Mouse (Mus musculus): ENCODE measurements at regions not wholly inside any gene's neighbourhood (a gene's known extent, or its start where the extent isn't known, plus 50 kb on each side); places are given as distances from the start of the nearest gene placed in this dataset.

- H3K27me3 ChIP-seq (ENCODE audit: control insufficient read depth, insufficient read depth, low read length), result no peaks in the 10 kb centered on the region
- no peak overlapping the region for H3K4me3 ChIP-seq (ENCODE audit: low read depth, low read length)
- no peaks in the 10 kb centered on the region for H3K4me1 ChIP-seq (ENCODE audit: control insufficient read depth, insufficient read depth, low read length)
- no peaks in the 10 kb centered on the region for H3K36me3 ChIP-seq (ENCODE audit: control insufficient read depth, insufficient read depth, low read length)
- 90% methylated on average over 4 of the region's 4 CpGs for WGBS
- no peaks in the 10 kb centered on the region for H3K9me3 ChIP-seq (ENCODE audit: control insufficient read depth, low read length)
- no peak overlapping the region for H3K9ac ChIP-seq (ENCODE audit: low read length)
- DNase-seq (ENCODE audit: low spot score, missing footprints), result no peak
- no peak for ATAC-seq (ENCODE audit: low FRiP score)
- no peak overlapping the region for H3K4me2 ChIP-seq
- H3K27ac ChIP-seq (ENCODE audit: low read depth, low read length), result no peak overlapping the region
These were observed 68.7 kb upstream of the Pum3 start for GRCm38 (mm10) chr19:27498278-27498677.

- Histone ChIP-seq H3K4me3 (ENCODE audit: low read depth, low read length) (no peak overlapping the region), H3K36me3 (ENCODE audit: control insufficient read depth, insufficient read depth, low read length) (no peaks in the 10 kb centered on the region), H3K9ac (ENCODE audit: low read length) (no peak overlapping the region), H3K27me3 (ENCODE audit: control insufficient read depth, insufficient read depth, low read length) (no peaks in the 10 kb centered on the region), H3K4me2 (no peak overlapping the region), H3K4me1 (ENCODE audit: control insufficient read depth, insufficient read depth, low read length) (no peaks in the 10 kb centered on the region), H3K27ac (ENCODE audit: low read depth, low read length) (no peak overlapping the region), H3K9me3 (ENCODE audit: control insufficient read depth, low read length) (no peaks in the 10 kb centered on the region)
- 96% methylated on average over 8 of the region's 8 CpGs for WGBS
- DNase-seq (ENCODE audit: low spot score, missing footprints) (peak; percentile 10), ATAC-seq (ENCODE audit: low FRiP score) (no peak)
These were observed 62.8 kb upstream of the Pum3 start for GRCm38 (mm10) chr19:27492468-27492867.

GRCm38 (mm10) chr19:27491873-27492272, 62.2 kb upstream of the Pum3 start:
- no peak overlapping the region for H3K4me3 ChIP-seq (ENCODE audit: low read depth, low read length)
- 92% methylated on average over 5 of the region's 5 CpGs for WGBS
- H3K4me1 ChIP-seq (ENCODE audit: control insufficient read depth, insufficient read depth, low read length), result no peaks in the 10 kb centered on the region
- no peak overlapping the region for H3K4me2 ChIP-seq
- ATAC-seq (ENCODE audit: low FRiP score), result no peak
- no peak overlapping the region for H3K27ac ChIP-seq (ENCODE audit: low read depth, low read length)
- DNase-seq (ENCODE audit: low spot score, missing footprints), result peak; percentile 41
- no peaks in the 10 kb centered on the region for H3K27me3 ChIP-seq (ENCODE audit: control insufficient read depth, insufficient read depth, low read length)
- no peaks in the 10 kb centered on the region for H3K9me3 ChIP-seq (ENCODE audit: control insufficient read depth, low read length)
- no peak overlapping the region for H3K9ac ChIP-seq (ENCODE audit: low read length)
- H3K36me3 ChIP-seq (ENCODE audit: control insufficient read depth, insufficient read depth, low read length), result no peaks in the 10 kb centered on the region

GRCm38 (mm10) chr19:27489053-27489452, 59.4 kb upstream of the Pum3 start:
- Histone ChIP-seq H3K9ac (ENCODE audit: low read length) (no peak overlapping the region), H3K4me3 (ENCODE audit: low read depth, low read length) (no peak overlapping the region), H3K36me3 (ENCODE audit: control insufficient read depth, insufficient read depth, low read length) (no peaks in the 10 kb centered on the region), H3K9me3 (ENCODE audit: control insufficient read depth, low read length) (no peaks in the 10 kb centered on the region), H3K4me1 (ENCODE audit: control insufficient read depth, insufficient read depth, low read length) (no peaks in the 10 kb centered on the region), H3K27me3 (ENCODE audit: control insufficient read depth, insufficient read depth, low read length) (no peaks in the 10 kb centered on the region), H3K27ac (ENCODE audit: low read depth, low read length) (no peak overlapping the region), H3K4me2 (no peak overlapping the region)
- 88% methylated on average over 4 of the region's 4 CpGs for WGBS
- DNase-seq (ENCODE audit: low spot score, missing footprints) (no peak), ATAC-seq (ENCODE audit: low FRiP score) (no peak)
